Mouse (Mus musculus) layer of hippocampus, postnatal 10 days (tissue): Measurements from ENCODE around the gene 2610301B20Rik. TPM values are rescaled to one million over a fixed set of nuclear protein-coding genes. Genes with fewer than 3 reads are reported as not detected.
A peak's percentile ranks its signal among the peaks of the same experiment; 100 is the strongest.
"Not testable (repeated sequence)": the region's sequence is repeated elsewhere in the genome, so short reads cannot be mapped to it uniquely, and the experiment has no call there.

Experiments
- DNase-seq, 2 experiments: peaks; one replicate each; pipeline ENCODE4 v3.0.0; 2021; ENCODE audit warnings: low spot score in 2 of 2
- total RNA-seq, 2 experiments: library from RNA; stranded (reverse); gene quantifications; 2 replicates each; pipeline ENCODE4 v1.2.3; 2021

2610301B20Rik gene
- total RNA-seq, 2 experiments from 2014 or later = 26.2 to 27.5 TPM

- DNase-seq = no peak
Measured at GRCm38 (mm10) chr4:10905234-10905801, 31.0 kb downstream of the 2610301B20Rik start.

- DNase-seq = not testable (repeated sequence)
Measured at GRCm38 (mm10) chr4:10911417-10911816, 37.1 kb downstream of the 2610301B20Rik start.

- DNase-seq = no peak
Measured at GRCm38 (mm10) chr4:10911909-10912478, 37.7 kb downstream of the 2610301B20Rik start.

- peak; percentile 96 to 97 for DNase-seq
Measured at GRCm38 (mm10) chr4:10912611-10913301, 38.5 kb downstream of the 2610301B20Rik start.

GRCm38 (mm10) chr4:10913409-10913808 lies 39.1 kb downstream of the 2610301B20Rik start:
- DNase-seq = no peak

GRCm38 (mm10) chr4:10914766-10915165 lies 40.5 kb downstream of the 2610301B20Rik start:
- no peak for DNase-seq

- DNase-seq = no peak
Measured at GRCm38 (mm10) chr4:10915271-10915670, 41.0 kb downstream of the 2610301B20Rik start.

GRCm38 (mm10) chr4:10918402-10918801 lies 44.1 kb downstream of the 2610301B20Rik start:
- no peak for DNase-seq

- no peak for DNase-seq
Measured at GRCm38 (mm10) chr4:10919097-10919496, 44.8 kb downstream of the 2610301B20Rik start.

DNA sequence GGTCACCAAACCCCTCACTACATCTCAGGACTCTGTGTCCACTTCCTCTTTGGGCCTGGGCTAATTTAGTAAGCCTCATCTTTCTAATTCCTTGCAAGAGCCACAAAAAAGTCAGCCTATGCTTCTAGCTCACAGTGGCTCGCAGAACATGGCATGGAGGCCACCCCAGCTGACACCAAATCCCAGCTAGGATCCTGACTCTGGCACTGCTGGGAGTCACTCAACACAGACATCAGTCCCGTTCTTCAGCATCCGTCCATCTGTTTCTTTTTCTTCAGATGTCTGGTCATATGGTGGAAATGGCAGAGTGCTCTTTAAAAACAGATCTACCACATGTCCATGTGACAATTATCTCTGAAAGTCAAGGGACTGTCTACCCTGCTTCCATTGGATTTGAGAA lies 45.2 kb downstream of the 2610301B20Rik start:
- no peak for DNase-seq

DNA sequence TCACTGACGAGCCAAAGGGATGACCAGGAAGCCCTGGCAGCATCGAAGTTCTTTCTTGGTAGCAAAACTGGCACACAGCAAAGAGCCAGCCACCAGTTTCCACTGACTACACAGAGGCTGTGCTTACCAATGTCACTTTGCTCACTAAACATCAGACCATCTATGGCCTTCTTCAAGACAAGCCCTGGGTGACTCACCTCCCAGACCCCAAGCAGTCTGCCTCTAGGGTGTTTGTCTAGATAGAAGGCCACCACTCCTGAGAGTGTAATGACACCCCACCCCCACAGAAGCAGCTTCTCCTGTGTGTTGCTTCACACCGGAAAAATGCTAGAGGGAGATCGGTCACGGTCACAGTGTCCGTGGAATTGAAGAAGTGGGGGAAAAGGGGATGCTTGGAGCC lies 45.7 kb downstream of the 2610301B20Rik start:
- DNase-seq = no peak

- no peak for DNase-seq
Measured at GRCm38 (mm10) chr4:10920622-10921021, 46.3 kb downstream of the 2610301B20Rik start.

DNA sequence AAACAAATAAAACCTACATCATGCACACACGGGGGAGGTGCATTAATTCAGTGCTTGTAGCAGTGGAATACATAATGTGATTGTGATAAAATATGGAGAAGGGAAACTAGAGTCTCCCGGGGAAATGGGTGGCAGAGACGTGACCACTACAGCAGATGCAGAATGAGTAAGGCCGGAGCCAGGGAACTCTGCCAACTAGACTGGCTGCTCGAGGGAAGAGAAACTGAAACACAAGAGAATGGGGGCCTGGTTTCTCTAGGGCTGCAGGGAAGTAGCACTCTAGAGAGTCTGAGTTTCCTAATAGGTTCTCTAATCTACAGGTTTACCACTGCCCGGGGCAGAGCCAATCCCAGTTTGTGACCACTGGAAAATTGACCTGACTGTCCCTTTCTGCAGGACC lies 48.9 kb downstream of the 2610301B20Rik start:
- DNase-seq = peak; percentile 61 to 74

DNA sequence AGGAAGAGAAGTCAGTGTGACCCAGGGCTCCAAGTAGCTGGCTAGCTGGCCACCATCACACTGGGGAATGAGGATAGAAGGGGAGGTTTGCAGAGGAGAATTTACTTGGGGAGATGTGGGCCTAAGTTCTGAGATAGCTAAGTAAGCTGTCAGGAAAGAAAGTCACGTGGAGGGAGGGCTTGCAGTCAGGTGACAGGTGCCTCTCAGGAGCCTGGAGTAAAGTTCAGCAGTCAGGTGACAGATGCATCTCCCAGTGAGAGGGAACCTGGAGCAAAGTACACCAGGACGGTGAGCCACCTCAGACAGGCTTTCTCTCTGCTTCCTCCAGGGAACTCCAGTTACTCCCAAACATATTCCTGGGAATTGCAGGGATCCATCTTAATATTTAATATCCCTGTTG lies 49.8 kb downstream of the 2610301B20Rik start:
- no peak for DNase-seq

DNA sequence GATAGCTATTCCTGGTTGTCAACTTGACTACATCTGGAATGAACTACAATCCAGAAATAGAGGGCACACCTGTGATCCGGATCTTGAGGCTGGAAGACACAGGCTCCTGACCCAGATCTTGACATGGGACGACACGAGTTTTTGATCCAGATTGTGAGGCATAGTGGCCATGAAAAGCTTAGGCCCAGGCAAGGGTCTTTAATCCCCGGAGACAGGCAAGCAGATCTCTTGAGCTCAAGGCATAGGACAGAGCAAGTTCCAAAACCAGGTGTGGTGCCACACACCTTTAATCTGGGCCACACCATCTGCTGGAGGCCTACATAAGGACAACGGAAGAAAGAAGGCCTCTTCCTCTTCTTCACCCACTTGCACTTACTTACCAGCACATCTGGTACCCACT lies 50.2 kb downstream of the 2610301B20Rik start:
- no peak for DNase-seq

DNA sequence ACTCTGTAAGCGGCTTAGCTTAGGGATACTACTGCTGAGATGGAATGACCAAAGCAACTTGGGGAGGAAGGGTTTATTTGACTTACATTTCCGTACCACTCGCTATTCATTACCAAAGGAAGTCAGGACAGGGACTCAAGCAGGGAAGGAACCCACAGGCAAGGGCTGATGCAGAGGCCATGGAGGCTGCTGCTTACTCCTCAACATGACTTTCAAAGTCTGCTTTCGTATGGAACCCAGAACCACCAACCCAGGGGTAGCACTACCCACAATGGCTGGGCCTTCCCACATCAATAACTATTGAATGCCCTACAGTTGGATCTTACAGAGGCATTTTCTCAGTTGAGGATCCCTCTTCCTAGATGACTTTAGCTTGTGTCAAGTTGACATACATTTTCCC lies 52.1 kb downstream of the 2610301B20Rik start:
- DNase-seq = no peak

DNA sequence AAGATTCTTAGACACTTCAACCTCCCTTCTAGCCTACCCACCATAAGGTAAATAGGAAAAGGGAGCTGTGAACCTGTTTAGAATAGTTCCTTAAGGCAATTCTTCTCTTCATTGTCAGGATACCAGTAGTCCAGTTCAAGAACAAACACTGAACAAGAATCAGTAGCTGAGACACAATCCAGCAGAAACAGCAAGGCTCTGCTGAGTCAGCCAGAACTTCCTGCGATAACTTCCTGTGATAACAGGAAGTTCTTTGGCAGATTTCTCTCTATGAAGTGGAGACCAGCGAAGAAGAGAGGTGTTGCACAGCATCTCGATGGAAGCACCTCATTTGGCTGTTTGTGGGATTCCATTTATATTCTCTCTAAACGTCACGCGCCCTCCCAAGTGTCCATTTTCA lies 53.9 kb downstream of the 2610301B20Rik start:
- DNase-seq = no peak

GRCm38 (mm10) chr4:10929726-10930125 lies 55.4 kb downstream of the 2610301B20Rik start:
- no peak for DNase-seq

- no peak for DNase-seq
Measured at GRCm38 (mm10) chr4:10931040-10931439, 56.7 kb downstream of the 2610301B20Rik start.

DNA sequence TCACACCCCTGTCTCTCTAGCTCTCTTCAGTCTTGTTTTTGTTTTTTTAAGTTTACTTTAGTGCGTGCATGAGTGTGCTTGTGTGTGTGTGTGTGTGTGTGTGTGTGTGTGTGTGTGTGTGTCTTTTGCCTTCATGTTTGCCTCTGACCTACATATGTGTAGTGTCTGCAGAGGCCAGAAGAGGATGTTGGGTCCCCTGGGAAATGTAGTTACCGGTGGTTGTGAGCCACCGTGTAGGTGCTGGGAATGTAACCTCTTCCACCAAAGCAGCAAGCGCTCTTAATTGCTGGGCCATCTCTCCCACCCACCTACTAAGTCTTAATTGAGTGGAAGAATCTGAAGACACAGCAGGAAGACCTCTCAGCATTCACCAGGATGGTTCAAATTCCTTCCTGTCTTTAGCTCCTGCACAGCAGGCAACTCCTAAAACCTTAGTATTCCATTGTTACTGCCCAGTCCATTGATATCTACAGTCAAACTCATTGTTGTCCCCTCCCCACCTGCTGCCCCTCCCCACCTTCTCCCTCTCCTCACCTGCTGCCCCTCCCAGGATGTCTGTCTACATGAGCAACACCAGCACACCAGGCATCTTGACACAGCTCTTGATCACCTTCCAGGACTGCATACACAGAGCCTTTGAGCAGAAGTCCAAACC lies 57.9 kb downstream of the 2610301B20Rik start:
- no peak for DNase-seq

GRCm38 (mm10) chr4:10932782-10933181 lies 58.5 kb downstream of the 2610301B20Rik start:
- DNase-seq = no peak

- DNase-seq = no peak
Measured at GRCm38 (mm10) chr4:10936766-10937165, 62.5 kb downstream of the 2610301B20Rik start.
